Mouse (Mus musculus) myocyte (in vitro differentiated cells): ENCODE measurements around the gene Mnat1. TPM values are rescaled to one million over a fixed set of nuclear protein-coding genes. Genes with fewer than 3 reads are reported as not detected.

Experiments used
- H3K27me3 ChIP-seq: one replicate; pipeline ENCODE4 v1.6.1; 2011; ENCODE audit not compliant: control insufficient read depth, insufficient read depth, insufficient read length
- H3K36me3 ChIP-seq: one replicate; pipeline ENCODE4 v1.6.1; 2011; ENCODE audit not compliant: control insufficient read depth, insufficient read depth
- H3K4me2 ChIP-seq: one replicate; pipeline ENCODE4 v1.6.1; 2011; ENCODE audit warnings: low read depth, control low read depth
- H3K4me3 ChIP-seq: one replicate; pipeline ENCODE4 v1.5.1; 2011; ENCODE audit warnings: mild to moderate bottlenecking, control low read depth, moderate library complexity
- H3K79me2 ChIP-seq: one replicate; pipeline ENCODE4 v1.6.1; 2011; ENCODE audit not compliant: control insufficient read depth, insufficient read depth
- H3ac ChIP-seq: one replicate; pipeline ENCODE4 v1.6.1; 2011; ENCODE audit not compliant: control insufficient read depth, insufficient read length
- CEBPB ChIP-seq: IDR thresholded peaks from 2 replicates; pipeline ENCODE4 v1.6.1; 2011; ENCODE audit warnings: mild to moderate bottlenecking, moderate library complexity; ENCODE audit not compliant: poor library complexity, insufficient read depth, severe bottlenecking
- E2F4 ChIP-seq: IDR thresholded peaks from one replicate; pipeline ENCODE4 v1.6.1; 2011; ENCODE audit warnings: mild to moderate bottlenecking, control low read depth, moderate library complexity; ENCODE audit not compliant: insufficient read depth
- MAX ChIP-seq: IDR thresholded peaks from one replicate; pipeline ENCODE4 v1.6.1; 2011; ENCODE audit warnings: low read depth, mild to moderate bottlenecking, control low read depth
- MYOD1 ChIP-seq, 3 experiments: IDR thresholded peaks; one replicate each; pipeline ENCODE4 v1.6.1; 2011; ENCODE audit warnings: control low read depth in 2 of 3, low read depth in 2 of 3, mild to moderate bottlenecking in 2 of 3, moderate library complexity in 1 of 3; ENCODE audit not compliant: insufficient read length in 2 of 3, control insufficient read depth in 1 of 3
- MYOG ChIP-seq, 3 experiments: IDR thresholded peaks; one replicate each; pipeline ENCODE4 v1.6.1; 2011; ENCODE audit warnings: control low read depth in 2 of 3, low read depth in 2 of 3, mild to moderate bottlenecking in 2 of 3; ENCODE audit not compliant: insufficient read length in 2 of 3, control insufficient read depth in 1 of 3, insufficient read depth in 1 of 3
- POLR2A ChIP-seq: IDR thresholded peaks from one replicate; pipeline ENCODE4 v1.6.1; 2011; ENCODE audit warnings: low read depth, mild to moderate bottlenecking, control low read depth, moderate library complexity; ENCODE audit not compliant: insufficient read length
- POLR2AphosphoS2 ChIP-seq: IDR thresholded peaks from one replicate; pipeline ENCODE4 v1.6.1; 2011; ENCODE audit warnings: low read depth, control low read depth; ENCODE audit not compliant: insufficient read length
- REST ChIP-seq: IDR thresholded peaks from one replicate; pipeline ENCODE4 v1.6.1; 2011; ENCODE audit warnings: mild to moderate bottlenecking, control low read depth, moderate library complexity; ENCODE audit not compliant: insufficient read depth, insufficient read length
- SRF ChIP-seq: IDR thresholded peaks from one replicate; pipeline ENCODE4 v1.6.1; 2011; ENCODE audit warnings: low read depth; ENCODE audit not compliant: control insufficient read depth, insufficient read length
- TCF3 ChIP-seq: IDR thresholded peaks from one replicate; pipeline ENCODE4 v1.6.1; 2011; ENCODE audit warnings: low read depth, control low read depth; ENCODE audit not compliant: insufficient read length
- USF1 ChIP-seq: IDR thresholded peaks from one replicate; pipeline ENCODE4 v1.6.1; 2011; ENCODE audit warnings: low read depth, mild to moderate bottlenecking, control low read depth, moderate library complexity
- polyA plus RNA-seq: library from polyadenylated mRNA; unstranded; fragments of >200 nt; fragmentation: generic; extraction: Trizol; gene quantifications from one replicate; pipeline ENCODE4 v1.2.1, GENCODE M21; 2012; ENCODE audit warnings: missing spikeins

Gene Mnat1
- polyA plus RNA-seq, 1 experiment = 30.4 TPM

DNA sequence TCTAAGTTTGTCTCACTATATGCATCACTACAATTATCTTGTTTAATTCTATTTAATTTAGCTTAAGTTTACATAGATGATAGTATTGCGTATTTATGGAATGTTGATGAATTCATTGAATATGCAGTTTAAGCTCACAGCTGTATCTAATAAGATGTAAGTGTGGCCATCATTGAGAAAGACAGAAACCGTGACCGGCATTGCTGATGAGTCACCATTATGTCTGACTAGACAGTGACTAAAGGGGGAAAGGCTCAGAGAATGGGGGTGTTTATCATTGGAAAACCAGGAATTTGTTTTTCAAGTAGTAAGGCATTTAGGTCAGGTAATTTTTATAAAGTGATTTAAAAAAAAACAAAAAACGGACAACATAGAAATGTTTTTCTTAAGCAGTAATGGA is 184.2 kb downstream of the Mnat1 start:
- TF ChIP-seq CEBPB (peak; percentile 40; the same call in 1 of the 2 replicates), MYOG (IDR thresholded peaks at IDR 0.05; ENCODE audit: control insufficient read depth in 1 of 3, insufficient read depth in 1 of 3, insufficient read length in 2 of 3, low read depth in 2 of 3) (no peak), TCF3 (no peak), USF1 (no peak)
- Histone ChIP-seq H3K79me2 (peaks cover 14% of the 10 kb centered on the region), H3K27me3 (no peaks in the 10 kb centered on the region), H3ac (no peak overlapping the region), H3K36me3 (peaks cover 12% of the 10 kb centered on the region), H3K4me3 (no peak overlapping the region), H3K4me2 (peak overlapping the region; percentile 82)

DNA sequence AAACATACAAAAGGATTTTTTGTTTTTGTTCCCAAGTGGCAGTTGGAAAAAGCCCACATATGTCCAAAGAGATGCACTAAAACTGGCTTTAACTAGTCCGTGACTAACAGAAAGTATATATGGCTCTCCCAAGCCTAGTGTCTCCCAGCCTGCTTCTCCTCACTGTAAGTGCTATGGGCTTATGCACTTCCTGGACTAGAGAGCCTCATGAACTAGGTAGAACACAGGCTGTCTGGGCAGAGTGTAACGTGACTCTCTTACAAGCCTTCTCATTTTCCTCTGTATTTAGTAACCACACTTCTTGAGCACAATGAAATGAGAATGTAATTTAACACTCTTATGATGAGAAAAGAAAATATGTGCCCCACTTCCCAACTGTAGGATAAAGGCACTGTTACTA is 185.2 kb downstream of the Mnat1 start:
- H3K27me3 ChIP-seq = no peaks in the 10 kb centered on the region
- peak overlapping the region; percentile 82 for H3K4me2 ChIP-seq
- no peak overlapping the region for H3ac ChIP-seq
- peaks cover 12% of the 10 kb centered on the region for H3K36me3 ChIP-seq
- TF ChIP-seq MYOG (IDR thresholded peaks at IDR 0.05; ENCODE audit: control insufficient read depth in 1 of 3, insufficient read depth in 1 of 3, insufficient read length in 2 of 3, low read depth in 2 of 3) (no peak), POLR2AphosphoS2 (no peak), E2F4 (no peak)
- H3K79me2 ChIP-seq = peaks cover 10% of the 10 kb centered on the region
- no peak overlapping the region for H3K4me3 ChIP-seq

DNA sequence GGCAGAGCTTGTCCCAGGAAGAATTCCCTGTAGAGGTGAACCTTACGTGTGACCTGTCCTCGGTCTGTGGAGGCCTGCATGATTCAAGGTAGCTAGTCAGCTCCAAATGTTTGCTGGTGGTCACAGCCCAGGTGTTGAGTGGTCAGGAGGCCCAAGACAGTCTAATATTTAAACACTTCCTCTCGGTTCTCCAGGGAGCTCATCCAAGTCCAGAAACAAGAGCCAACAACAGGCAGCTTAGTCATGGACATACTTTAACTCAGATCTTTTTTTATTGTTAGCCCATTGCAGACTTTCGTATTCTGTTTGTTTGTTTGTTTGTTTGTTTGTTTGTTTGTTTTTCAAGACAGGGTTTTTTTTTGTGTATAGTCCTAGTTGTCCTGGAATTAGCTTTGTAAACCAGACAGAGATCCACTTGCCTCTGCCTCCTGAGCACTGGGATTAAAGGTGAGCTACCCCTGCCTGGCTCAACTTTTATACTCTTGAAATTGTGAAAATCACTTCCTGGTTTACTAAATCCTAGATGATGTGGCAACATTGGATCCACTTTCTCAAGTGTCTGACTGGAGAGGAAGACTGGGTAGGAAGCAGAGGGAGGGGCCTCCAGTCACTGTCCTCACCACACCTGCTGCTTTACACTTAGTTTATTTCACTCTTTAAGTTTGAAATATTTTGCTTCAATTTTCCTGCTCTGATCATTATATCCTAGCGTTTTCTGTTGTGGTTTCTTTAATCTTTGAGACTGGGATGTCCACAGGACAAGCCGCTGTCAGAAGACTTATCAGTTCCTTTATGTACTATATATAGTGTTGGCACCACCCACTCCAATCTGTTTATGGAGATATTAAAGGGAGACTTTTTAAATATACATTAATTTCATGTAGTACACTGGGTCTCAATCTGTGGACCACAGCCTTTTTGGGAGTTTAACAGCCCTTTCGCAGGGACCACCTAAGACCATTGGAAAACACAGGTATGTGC is 194.5 kb downstream of the Mnat1 start:
- Histone ChIP-seq H3K79me2 (no peaks in the 10 kb centered on the region), H3K4me2 (no peak overlapping the region), H3K36me3 (peaks cover 12% of the 10 kb centered on the region), H3K4me3 (no peak overlapping the region), H3ac (no peak overlapping the region), H3K27me3 (no peaks in the 10 kb centered on the region)
- TF ChIP-seq POLR2A (no peak), MAX (no peak), E2F4 (no peak), POLR2AphosphoS2 (no peak), CEBPB (no peak), SRF (no peak), MYOD1 (IDR thresholded peaks at IDR 0.05; ENCODE audit: control insufficient read depth in 1 of 3, insufficient read length in 2 of 3, low read depth in 2 of 3) (no peak), USF1 (no peak), MYOG (IDR thresholded peaks at IDR 0.05; ENCODE audit: control insufficient read depth in 1 of 3, insufficient read depth in 1 of 3, insufficient read length in 2 of 3, low read depth in 2 of 3) (no peak), REST (no peak), TCF3 (no peak)

Other genes starting within 250 kb of the Mnat1 start
- not detected for gene Six6, start 183.8 kb upstream of the Mnat1 start, polyA plus RNA-seq
- not detected for gene 4930447C04Rik, start 182.9 kb upstream of the Mnat1 start, polyA plus RNA-seq
- 71.7 TPM for gene Six1, start 69.8 kb upstream of the Mnat1 start, polyA plus RNA-seq
- 4.9 TPM for gene Six4, start 10.3 kb upstream of the Mnat1 start, polyA plus RNA-seq
- 8.0 TPM for gene Trmt5, start 163.0 kb downstream of the Mnat1 start, polyA plus RNA-seq
- 7.8 TPM for gene Slc38a6, start 163.1 kb downstream of the Mnat1 start, polyA plus RNA-seq